Mouse (Mus musculus): ENCODE results near the gene Tmem120b. TPM values are rescaled to one million over a fixed set of nuclear protein-coding genes. Genes with fewer than 3 reads are reported as not detected.
A peak's percentile ranks its signal among the peaks of the same experiment; 100 is the strongest.

Tmem120b gene
- polyA plus RNA-seq, 1 experiment from 2014 or later = 25.8 TPM

- H3K4me2 ChIP-seq = no peak overlapping the region
- H3K27me3 ChIP-seq = no peaks in the 10 kb centered on the region
- peaks cover 52% of the 10 kb centered on the region for H3K36me3 ChIP-seq (replicated peaks)
- 14% methylated on average over 10 of the region's 10 CpGs for WGBS (ENCODE audit: insufficient replicate concordance)
- H3K4me1 ChIP-seq (replicated peaks) = peaks cover 14% of the 10 kb centered on the region
- H3K27ac ChIP-seq (replicated peaks) = 0 out of 2 replicates have a peak overlapping the region, but pooled peaks have one; percentile 33
- no peak overlapping the region for H3K9ac ChIP-seq
- peak; percentile 60 for ATAC-seq (ENCODE audit: insufficient read depth)
- no peak overlapping the region for H3K4me3 ChIP-seq (replicated peaks)
- no peaks in the 10 kb centered on the region for H3K9me3 ChIP-seq (replicated peaks)
Measured at GRCm38 (mm10) chr5:123117257-123117656, 49.0 kb downstream of the Tmem120b start.

GRCm38 (mm10) chr5:123117773-123118172 lies 49.6 kb downstream of the Tmem120b start:
- H3K9ac ChIP-seq = no peak overlapping the region

GRCm38 (mm10) chr5:123118826-123119225 lies 50.6 kb downstream of the Tmem120b start:
- no peak for ATAC-seq (ENCODE audit: insufficient read depth)
- 28% methylated on average over 10 of the region's 10 CpGs for WGBS (ENCODE audit: insufficient replicate concordance)
- Histone ChIP-seq H3K9ac (no peak overlapping the region), H3K4me3 (replicated peaks) (no peak overlapping the region), H3K4me2 (no peak overlapping the region), H3K9me3 (replicated peaks) (no peaks in the 10 kb centered on the region), H3K27me3 (no peaks in the 10 kb centered on the region), H3K27ac (replicated peaks) (0 out of 2 replicates have a peak overlapping the region, but pooled peaks have one; percentile 24), H3K36me3 (replicated peaks) (peaks cover 49% of the 10 kb centered on the region), H3K4me1 (replicated peaks) (peaks cover 14% of the 10 kb centered on the region)

More at GRCm38 (mm10) chr5:123117773-123118172, 49.6 kb downstream of the Tmem120b start:
- Histone ChIP-seq H3K27ac (replicated peaks) (no peak overlapping the region), H3K9me3 (replicated peaks) (no peaks in the 10 kb centered on the region), H3K36me3 (replicated peaks) (peaks cover 55% of the 10 kb centered on the region), H3K4me2 (no peak overlapping the region), H3K4me3 (replicated peaks) (no peak overlapping the region), H3K27me3 (no peaks in the 10 kb centered on the region), H3K4me1 (replicated peaks) (peaks cover 14% of the 10 kb centered on the region)
- ATAC-seq (ENCODE audit: insufficient read depth) = no peak
- 75% methylated on average over 8 of the region's 8 CpGs for WGBS (ENCODE audit: insufficient replicate concordance)

- 87% methylated on average over 7 of the region's 7 CpGs for WGBS (ENCODE audit: insufficient replicate concordance)
- Histone ChIP-seq H3K4me1 (replicated peaks) (peaks cover 29% of the 10 kb centered on the region), H3K36me3 (replicated peaks) (peaks cover 30% of the 10 kb centered on the region), H3K4me2 (no peak overlapping the region), H3K27ac (replicated peaks) (no peak overlapping the region), H3K9me3 (replicated peaks) (no peaks in the 10 kb centered on the region), H3K9ac (no peak overlapping the region), H3K4me3 (replicated peaks) (no peak overlapping the region), H3K27me3 (no peaks in the 10 kb centered on the region)
- no peak for ATAC-seq (ENCODE audit: insufficient read depth)
Measured at GRCm38 (mm10) chr5:123120624-123121215, 52.5 kb downstream of the Tmem120b start.

GRCm38 (mm10) chr5:123122181-123122580 lies 54.0 kb downstream of the Tmem120b start:
- 88% methylated on average over 4 of the region's 4 CpGs for WGBS (ENCODE audit: insufficient replicate concordance)

GRCm38 (mm10) chr5:123125105-123125504 lies 56.9 kb downstream of the Tmem120b start:
- no peak for ATAC-seq (ENCODE audit: insufficient read depth)
- Histone ChIP-seq H3K27me3 (peaks cover 5% of the 10 kb centered on the region; the same call in 1 of the 2 replicates), H3K27ac (replicated peaks) (no peak overlapping the region), H3K4me1 (replicated peaks) (peaks cover 52% of the 10 kb centered on the region), H3K36me3 (replicated peaks) (0 out of 2 replicates have a peak, but pooled peaks cover 4% of the 10 kb centered on the region), H3K4me3 (replicated peaks) (no peak overlapping the region), H3K9me3 (replicated peaks) (no peaks in the 10 kb centered on the region), H3K4me2 (peak overlapping the region; percentile 44; the same call in 1 of the 2 replicates), H3K9ac (no peak overlapping the region)
- WGBS (ENCODE audit: insufficient replicate concordance) = 62% methylated on average over 6 of the region's 6 CpGs

More at GRCm38 (mm10) chr5:123122181-123122580, 54.0 kb downstream of the Tmem120b start:
- Histone ChIP-seq H3K4me2 (no peak overlapping the region), H3K36me3 (replicated peaks) (peaks cover 16% of the 10 kb centered on the region), H3K4me3 (replicated peaks) (no peak overlapping the region), H3K9me3 (replicated peaks) (no peaks in the 10 kb centered on the region), H3K9ac (no peak overlapping the region), H3K4me1 (replicated peaks) (peaks cover 37% of the 10 kb centered on the region), H3K27ac (replicated peaks) (no peak overlapping the region), H3K27me3 (no peaks in the 10 kb centered on the region)
- ATAC-seq (ENCODE audit: insufficient read depth) = no peak

- peaks cover 11% of the 10 kb centered on the region; the same call in 1 of the 2 replicates for H3K27me3 ChIP-seq
- H3K27ac ChIP-seq (replicated peaks) = peak overlapping the region; percentile 39; the same call in 1 of the 2 replicates
- WGBS (ENCODE audit: insufficient replicate concordance) = 23% methylated on average over 18 of the region's 18 CpGs
- H3K4me1 ChIP-seq (replicated peaks) = peaks cover 52% of the 10 kb centered on the region
- H3K9ac ChIP-seq = no peak overlapping the region
- H3K4me3 ChIP-seq (replicated peaks) = no peak overlapping the region
- H3K36me3 ChIP-seq (replicated peaks) = 0 out of 2 replicates have a peak, but pooled peaks cover 4% of the 10 kb centered on the region
- H3K9me3 ChIP-seq (replicated peaks) = no peaks in the 10 kb centered on the region
- peak overlapping the region; percentile 44 for H3K4me2 ChIP-seq
- ATAC-seq (ENCODE audit: insufficient read depth) = no peak
Measured at GRCm38 (mm10) chr5:123125638-123126406, 57.6 kb downstream of the Tmem120b start.

GRCm38 (mm10) chr5:123127031-123127430 lies 58.8 kb downstream of the Tmem120b start:
- no peak for ATAC-seq (ENCODE audit: insufficient read depth)
- Histone ChIP-seq H3K9ac (no peak overlapping the region), H3K36me3 (replicated peaks) (0 out of 2 replicates have a peak, but pooled peaks cover 4% of the 10 kb centered on the region), H3K4me3 (replicated peaks) (no peak overlapping the region), H3K27ac (replicated peaks) (no peak overlapping the region), H3K9me3 (replicated peaks) (no peaks in the 10 kb centered on the region), H3K27me3 (peaks cover 18% of the 10 kb centered on the region), H3K4me2 (no peak overlapping the region), H3K4me1 (replicated peaks) (peaks cover 62% of the 10 kb centered on the region)
- WGBS (ENCODE audit: insufficient replicate concordance) = 47% methylated on average over 6 of the region's 6 CpGs

- 17% methylated on average over 10 of the region's 10 CpGs for WGBS (ENCODE audit: insufficient replicate concordance)
- peaks cover 18% of the 10 kb centered on the region for H3K27me3 ChIP-seq
- ATAC-seq (ENCODE audit: insufficient read depth) = no peak
- peaks cover 78% of the 10 kb centered on the region for H3K4me1 ChIP-seq (replicated peaks)
- H3K9ac ChIP-seq = no peak overlapping the region
- peak overlapping the region; percentile 66 for H3K27ac ChIP-seq (replicated peaks)
- H3K4me2 ChIP-seq = peak overlapping the region; percentile 21; the same call in 1 of the 2 replicates
- peaks cover 7% of the 10 kb centered on the region for H3K36me3 ChIP-seq (replicated peaks)
- no peaks in the 10 kb centered on the region for H3K9me3 ChIP-seq (replicated peaks)
- H3K4me3 ChIP-seq (replicated peaks) = no peak overlapping the region
Measured at GRCm38 (mm10) chr5:123128426-123129169, 60.4 kb downstream of the Tmem120b start.

GRCm38 (mm10) chr5:123129170-123129757 lies 61.0 kb downstream of the Tmem120b start:
- ATAC-seq (ENCODE audit: insufficient read depth) = no peak
- Histone ChIP-seq H3K4me1 (replicated peaks) (peaks cover 84% of the 10 kb centered on the region), H3K9me3 (replicated peaks) (no peaks in the 10 kb centered on the region), H3K36me3 (replicated peaks) (peaks cover 13% of the 10 kb centered on the region), H3K9ac (no peak overlapping the region), H3K27ac (replicated peaks) (peak overlapping the region; percentile 66; the same call in 1 of the 2 replicates), H3K27me3 (peaks cover 18% of the 10 kb centered on the region), H3K4me3 (replicated peaks) (no peak overlapping the region), H3K4me2 (0 out of 2 replicates have a peak overlapping the region, but pooled peaks have one; percentile 21)
- 43% methylated on average over 10 of the region's 10 CpGs for WGBS (ENCODE audit: insufficient replicate concordance)
